Mouse (Mus musculus): ENCODE data around the gene Smoc2.
A peak's percentile ranks its signal among the peaks of the same experiment; 100 is the strongest.

The Smoc2 gene

GRCm38 (mm10) chr17:14280425-14280833 is 1.1 kb downstream of the Smoc2 start:
- no peak for DNase-seq

GRCm38 (mm10) chr17:14288015-14288616 is 8.8 kb downstream of the Smoc2 start:
- peak; percentile 86 for DNase-seq

GRCm38 (mm10) chr17:14293617-14294016 is 14.3 kb downstream of the Smoc2 start:
- no peak for DNase-seq

- no peak for DNase-seq
Measured at GRCm38 (mm10) chr17:14295146-14295545, 15.8 kb downstream of the Smoc2 start.

GRCm38 (mm10) chr17:14300361-14300760 is 21.1 kb downstream of the Smoc2 start:
- DNase-seq = no peak

- no peak for DNase-seq
Measured at GRCm38 (mm10) chr17:14301491-14302344, 22.4 kb downstream of the Smoc2 start.

- no peak for DNase-seq
Measured at GRCm38 (mm10) chr17:14302356-14302755, 23.1 kb downstream of the Smoc2 start.

- no peak for DNase-seq
Measured at GRCm38 (mm10) chr17:14303722-14304121, 24.4 kb downstream of the Smoc2 start.

GRCm38 (mm10) chr17:14309884-14310283 is 30.6 kb downstream of the Smoc2 start:
- DNase-seq = no peak

- DNase-seq = no peak
Measured at GRCm38 (mm10) chr17:14312440-14312839, 33.1 kb downstream of the Smoc2 start.

- DNase-seq = no peak
Measured at GRCm38 (mm10) chr17:14314308-14314707, 35.0 kb downstream of the Smoc2 start.

- DNase-seq = no peak
Measured at GRCm38 (mm10) chr17:14316536-14316935, 37.2 kb downstream of the Smoc2 start.

GRCm38 (mm10) chr17:14317439-14317838 is 38.1 kb downstream of the Smoc2 start:
- DNase-seq = no peak

GRCm38 (mm10) chr17:14326156-14326555 is 46.9 kb downstream of the Smoc2 start:
- DNase-seq = no peak

GRCm38 (mm10) chr17:14328037-14328436 is 48.7 kb downstream of the Smoc2 start:
- DNase-seq = peak; percentile 30 to 45

GRCm38 (mm10) chr17:14330498-14330897 is 51.2 kb downstream of the Smoc2 start:
- DNase-seq = no peak

- no peak for DNase-seq
Measured at GRCm38 (mm10) chr17:14339932-14340557, 60.7 kb downstream of the Smoc2 start.

GRCm38 (mm10) chr17:14340736-14341135 is 61.4 kb downstream of the Smoc2 start:
- DNase-seq = peak; percentile 15 to 16

GRCm38 (mm10) chr17:14342511-14342910 is 63.2 kb downstream of the Smoc2 start:
- no peak for DNase-seq

- no peak for DNase-seq
Measured at GRCm38 (mm10) chr17:14343442-14343841, 64.1 kb downstream of the Smoc2 start.

- DNase-seq = no peak
Measured at GRCm38 (mm10) chr17:14345556-14345955, 66.2 kb downstream of the Smoc2 start.

GRCm38 (mm10) chr17:14346891-14347290 is 67.6 kb downstream of the Smoc2 start:
- no peak for DNase-seq

- no peak for DNase-seq
Measured at GRCm38 (mm10) chr17:14349086-14349814, 69.9 kb downstream of the Smoc2 start.
